Mouse (Mus musculus): ENCODE data around the gene Gm20388. TPM values are rescaled to one million over a fixed set of nuclear protein-coding genes. Genes with fewer than 3 reads are reported as not detected.

Gene Gm20388
- polyA plus RNA-seq, 1 experiment from 2014 or later = not detected

- no peak overlapping the region for H3K4me2 ChIP-seq
- peak; percentile 95 for DNase-seq (ENCODE audit: low spot score, missing footprints)
- no peaks in the 10 kb centered on the region for H3K27me3 ChIP-seq (ENCODE audit: control insufficient read depth, insufficient read depth, low read length)
- H3K9me3 ChIP-seq (ENCODE audit: control insufficient read depth, low read length) = no peaks in the 10 kb centered on the region
- ATAC-seq (ENCODE audit: low FRiP score) = peak; percentile 36
- peaks cover 69% of the 10 kb centered on the region for H3K4me1 ChIP-seq (ENCODE audit: control insufficient read depth, insufficient read depth, low read length)
- no peak overlapping the region for H3K4me3 ChIP-seq (ENCODE audit: low read depth, low read length)
- H3K27ac ChIP-seq (ENCODE audit: low read depth, low read length) = peak overlapping the region; percentile 30
- 47% methylated on average over 21 of the region's 21 CpGs for WGBS
- no peaks in the 10 kb centered on the region for H3K36me3 ChIP-seq (ENCODE audit: control insufficient read depth, insufficient read depth, low read length)
- no peak overlapping the region for H3K9ac ChIP-seq (ENCODE audit: low read length)
Measured at GRCm38 (mm10) chr8:120288122-120288908, 377.7 kb downstream of the Gm20388 start.

- no peak for ATAC-seq (ENCODE audit: low FRiP score)
- H3K9ac ChIP-seq (ENCODE audit: low read length) = no peak overlapping the region; the same call in 1 of the 2 replicates
- WGBS = 88% methylated on average over 7 of the region's 7 CpGs
- no peak overlapping the region for H3K4me3 ChIP-seq (ENCODE audit: low read depth, low read length)
- H3K4me2 ChIP-seq = no peak overlapping the region
- no peaks in the 10 kb centered on the region for H3K9me3 ChIP-seq (ENCODE audit: control insufficient read depth, low read length)
- no peaks in the 10 kb centered on the region for H3K36me3 ChIP-seq (ENCODE audit: control insufficient read depth, insufficient read depth, low read length)
- no peak for DNase-seq (ENCODE audit: low spot score, missing footprints)
- peaks cover 72% of the 10 kb centered on the region for H3K4me1 ChIP-seq (ENCODE audit: control insufficient read depth, insufficient read depth, low read length)
- peak overlapping the region; percentile 57 for H3K27ac ChIP-seq (ENCODE audit: low read depth, low read length)
- H3K27me3 ChIP-seq (ENCODE audit: control insufficient read depth, insufficient read depth, low read length) = no peaks in the 10 kb centered on the region
Measured at GRCm38 (mm10) chr8:120289191-120289590, 378.6 kb downstream of the Gm20388 start.

- peaks cover 72% of the 10 kb centered on the region for H3K4me1 ChIP-seq (ENCODE audit: control insufficient read depth, insufficient read depth, low read length)
- WGBS = 33% methylated on average over 10 of the region's 10 CpGs
- peak overlapping the region; percentile 7; the same call in 1 of the 2 replicates for H3K9ac ChIP-seq (ENCODE audit: low read length)
- peak overlapping the region; percentile 57 for H3K27ac ChIP-seq (ENCODE audit: low read depth, low read length)
- ATAC-seq (ENCODE audit: low FRiP score) (peak; percentile 20; the same call in 1 of the 2 replicates), DNase-seq (ENCODE audit: low spot score, missing footprints) (no peak)
- no peaks in the 10 kb centered on the region for H3K27me3 ChIP-seq (ENCODE audit: control insufficient read depth, insufficient read depth, low read length)
- no peak overlapping the region for H3K4me3 ChIP-seq (ENCODE audit: low read depth, low read length)
- no peaks in the 10 kb centered on the region for H3K36me3 ChIP-seq (ENCODE audit: control insufficient read depth, insufficient read depth, low read length)
- H3K9me3 ChIP-seq (ENCODE audit: control insufficient read depth, low read length) = no peaks in the 10 kb centered on the region
- H3K4me2 ChIP-seq = no peak overlapping the region
Measured at GRCm38 (mm10) chr8:120289698-120290181, 379.1 kb downstream of the Gm20388 start.

GRCm38 (mm10) chr8:120290614-120291013, 380.0 kb downstream of the Gm20388 start:
- 67% methylated on average over 15 of the region's 15 CpGs for WGBS
- H3K9ac ChIP-seq (ENCODE audit: low read length) = no peak overlapping the region

GRCm38 (mm10) chr8:120291650-120292049, 381.0 kb downstream of the Gm20388 start:
- no peaks in the 10 kb centered on the region for H3K36me3 ChIP-seq (ENCODE audit: control insufficient read depth, insufficient read depth, low read length)
- H3K4me3 ChIP-seq (ENCODE audit: low read depth, low read length) = no peak overlapping the region
- peak overlapping the region; percentile 45 for H3K27ac ChIP-seq (ENCODE audit: low read depth, low read length)
- no peak overlapping the region for H3K4me2 ChIP-seq
- no peak overlapping the region for H3K9ac ChIP-seq (ENCODE audit: low read length)
- ATAC-seq (ENCODE audit: low FRiP score) = no peak
- 0 out of 2 replicates have a peak, but pooled peaks cover 1% of the 10 kb centered on the region for H3K27me3 ChIP-seq (ENCODE audit: control insufficient read depth, insufficient read depth, low read length)
- no peak for DNase-seq (ENCODE audit: low spot score, missing footprints)
- H3K9me3 ChIP-seq (ENCODE audit: control insufficient read depth, low read length) = no peaks in the 10 kb centered on the region
- H3K4me1 ChIP-seq (ENCODE audit: control insufficient read depth, insufficient read depth, low read length) = peaks cover 80% of the 10 kb centered on the region
- WGBS = 83% methylated on average over 8 of the region's 9 CpGs

More at GRCm38 (mm10) chr8:120290614-120291013, 380.0 kb downstream of the Gm20388 start:
- Histone ChIP-seq H3K36me3 (ENCODE audit: control insufficient read depth, insufficient read depth, low read length) (no peaks in the 10 kb centered on the region), H3K27me3 (ENCODE audit: control insufficient read depth, insufficient read depth, low read length) (no peaks in the 10 kb centered on the region), H3K9me3 (ENCODE audit: control insufficient read depth, low read length) (no peaks in the 10 kb centered on the region), H3K4me2 (no peak overlapping the region), H3K4me3 (ENCODE audit: low read depth, low read length) (no peak overlapping the region), H3K27ac (ENCODE audit: low read depth, low read length) (peak overlapping the region; percentile 35; the same call in 1 of the 2 replicates), H3K4me1 (ENCODE audit: control insufficient read depth, insufficient read depth, low read length) (peaks cover 73% of the 10 kb centered on the region)
- ATAC-seq (ENCODE audit: low FRiP score) (no peak), DNase-seq (ENCODE audit: low spot score, missing footprints) (no peak)

GRCm38 (mm10) chr8:120292316-120293107, 381.9 kb downstream of the Gm20388 start:
- Histone ChIP-seq H3K4me1 (ENCODE audit: control insufficient read depth, insufficient read depth, low read length) (peaks cover 86% of the 10 kb centered on the region), H3K27ac (ENCODE audit: low read depth, low read length) (peak overlapping the region; percentile 90), H3K27me3 (ENCODE audit: control insufficient read depth, insufficient read depth, low read length) (0 out of 2 replicates have a peak, but pooled peaks cover 2% of the 10 kb centered on the region), H3K36me3 (ENCODE audit: control insufficient read depth, insufficient read depth, low read length) (no peaks in the 10 kb centered on the region), H3K4me2 (peak overlapping the region; percentile 15; the same call in 1 of the 2 replicates), H3K4me3 (ENCODE audit: low read depth, low read length) (no peak overlapping the region), H3K9ac (ENCODE audit: low read length) (peak overlapping the region; percentile 30; the same call in 1 of the 2 replicates), H3K9me3 (ENCODE audit: control insufficient read depth, low read length) (no peaks in the 10 kb centered on the region)
- 40% methylated on average over 8 of the region's 8 CpGs for WGBS
- ATAC-seq (ENCODE audit: low FRiP score) (0 out of 2 replicates have a peak, but pooled peaks have one; percentile 10), DNase-seq (ENCODE audit: low spot score, missing footprints) (no peak)

GRCm38 (mm10) chr8:120293421-120294357, 383.0 kb downstream of the Gm20388 start:
- Histone ChIP-seq H3K4me3 (ENCODE audit: low read depth, low read length) (no peak overlapping the region), H3K36me3 (ENCODE audit: control insufficient read depth, insufficient read depth, low read length) (no peaks in the 10 kb centered on the region), H3K9ac (ENCODE audit: low read length) (peak overlapping the region; percentile 44), H3K27ac (ENCODE audit: low read depth, low read length) (peak overlapping the region; percentile 90), H3K4me1 (ENCODE audit: control insufficient read depth, insufficient read depth, low read length) (peaks cover 90% of the 10 kb centered on the region), H3K4me2 (0 out of 2 replicates have a peak overlapping the region, but pooled peaks have one; percentile 15), H3K27me3 (ENCODE audit: control insufficient read depth, insufficient read depth, low read length) (0 out of 2 replicates have a peak, but pooled peaks cover 2% of the 10 kb centered on the region), H3K9me3 (ENCODE audit: control insufficient read depth, low read length) (no peaks in the 10 kb centered on the region)
- no peak for DNase-seq (ENCODE audit: low spot score, missing footprints)
- no peak for ATAC-seq (ENCODE audit: low FRiP score)
- WGBS = 19% methylated on average over 18 of the region's 18 CpGs

Data from midbrain, embryonic 11.5 days (tissue).